Mouse (Mus musculus): ENCODE measurements around the gene Nxf7.
"Not testable (repeated sequence)": the region's sequence is repeated elsewhere in the genome, so short reads cannot be mapped to it uniquely, and the experiment has no call there.

- TF ChIP-seq TAL1, GATA1 (IDR thresholded peaks at IDR 0.05; ENCODE audit: low read length): not testable (repeated sequence)
Observed at GRCm38 (mm10) chrX:135560933-135561332, 37.6 kb downstream of the Nxf7 start.

All from erythroblast, embryonic 14.5 days (primary cell).